Mouse (Mus musculus): ENCODE data around the gene Pappa2. TPM values are rescaled to one million over a fixed set of nuclear protein-coding genes. Genes with fewer than 3 reads are reported as not detected.

Gene Pappa2
- polyA plus RNA-seq, 1 experiment from 2014 or later = 2.2 TPM

GRCm38 (mm10) chr1:158770036-158770655 lies 210.1 kb downstream of the Pappa2 start:
- H3K9ac ChIP-seq (ENCODE audit: low read depth, low read length) = no peak overlapping the region
- no peak for DNase-seq (ENCODE audit: low spot score)
- 88% methylated on average over 7 of the region's 7 CpGs for WGBS
- H3K36me3 ChIP-seq (ENCODE audit: control insufficient read depth, insufficient read depth, low read length) = no peaks in the 10 kb centered on the region
- no peak overlapping the region for H3K4me3 ChIP-seq (ENCODE audit: low read depth, low read length)
- H3K27ac ChIP-seq (ENCODE audit: low read depth, low read length) = no peak overlapping the region
- H3K27me3 ChIP-seq (ENCODE audit: control insufficient read depth, insufficient read depth, low read length) = no peaks in the 10 kb centered on the region
- H3K4me1 ChIP-seq (replicated peaks; ENCODE audit: control insufficient read depth, insufficient read depth, low read length) = no peaks in the 10 kb centered on the region
- no peak overlapping the region for H3K4me2 ChIP-seq (replicated peaks; ENCODE audit: low read depth, low read length)
- ATAC-seq (ENCODE audit: low FRiP score) = no peak
- H3K9me3 ChIP-seq (ENCODE audit: control insufficient read depth, low read length) = no peaks in the 10 kb centered on the region

GRCm38 (mm10) chr1:158765842-158766241 lies 214.4 kb downstream of the Pappa2 start:
- Histone ChIP-seq H3K4me1 (replicated peaks; ENCODE audit: control insufficient read depth, insufficient read depth, low read length) (no peaks in the 10 kb centered on the region), H3K9ac (ENCODE audit: low read depth, low read length) (no peak overlapping the region), H3K36me3 (ENCODE audit: control insufficient read depth, insufficient read depth, low read length) (no peaks in the 10 kb centered on the region), H3K9me3 (ENCODE audit: control insufficient read depth, low read length) (no peaks in the 10 kb centered on the region), H3K4me3 (ENCODE audit: low read depth, low read length) (no peak overlapping the region), H3K27ac (ENCODE audit: low read depth, low read length) (no peak overlapping the region), H3K4me2 (replicated peaks; ENCODE audit: low read depth, low read length) (no peak overlapping the region), H3K27me3 (ENCODE audit: control insufficient read depth, insufficient read depth, low read length) (no peaks in the 10 kb centered on the region)
- no peak for DNase-seq (ENCODE audit: low spot score)
- no peak for ATAC-seq (ENCODE audit: low FRiP score)
- 65% methylated on average over 2 of the region's 2 CpGs for WGBS

- no peaks in the 10 kb centered on the region for H3K36me3 ChIP-seq (ENCODE audit: control insufficient read depth, insufficient read depth, low read length)
- no peaks in the 10 kb centered on the region for H3K4me1 ChIP-seq (replicated peaks; ENCODE audit: control insufficient read depth, insufficient read depth, low read length)
- no peak overlapping the region for H3K4me3 ChIP-seq (ENCODE audit: low read depth, low read length)
- ATAC-seq (ENCODE audit: low FRiP score) = no peak
- H3K27me3 ChIP-seq (ENCODE audit: control insufficient read depth, insufficient read depth, low read length) = no peaks in the 10 kb centered on the region
- no peak overlapping the region for H3K9ac ChIP-seq (ENCODE audit: low read depth, low read length)
- H3K4me2 ChIP-seq (replicated peaks; ENCODE audit: low read depth, low read length) = no peak overlapping the region
- WGBS = 80% methylated on average over 6 of the region's 6 CpGs
- H3K27ac ChIP-seq (ENCODE audit: low read depth, low read length) = no peak overlapping the region
- DNase-seq (ENCODE audit: low spot score) = no peak
- H3K9me3 ChIP-seq (ENCODE audit: control insufficient read depth, low read length) = no peaks in the 10 kb centered on the region
These were observed 215.6 kb downstream of the Pappa2 start for GRCm38 (mm10) chr1:158764727-158765126.

GRCm38 (mm10) chr1:158764211-158764610 lies 216.1 kb downstream of the Pappa2 start:
- Histone ChIP-seq H3K9me3 (ENCODE audit: control insufficient read depth, low read length) (no peaks in the 10 kb centered on the region), H3K4me1 (replicated peaks; ENCODE audit: control insufficient read depth, insufficient read depth, low read length) (no peaks in the 10 kb centered on the region), H3K27me3 (ENCODE audit: control insufficient read depth, insufficient read depth, low read length) (no peaks in the 10 kb centered on the region), H3K27ac (ENCODE audit: low read depth, low read length) (no peak overlapping the region), H3K4me3 (ENCODE audit: low read depth, low read length) (no peak overlapping the region), H3K9ac (ENCODE audit: low read depth, low read length) (no peak overlapping the region), H3K4me2 (replicated peaks; ENCODE audit: low read depth, low read length) (no peak overlapping the region), H3K36me3 (ENCODE audit: control insufficient read depth, insufficient read depth, low read length) (no peaks in the 10 kb centered on the region)
- ATAC-seq (ENCODE audit: low FRiP score) (no peak), DNase-seq (ENCODE audit: low spot score) (no peak)

- no peaks in the 10 kb centered on the region for H3K4me1 ChIP-seq (replicated peaks; ENCODE audit: control insufficient read depth, insufficient read depth, low read length)
- no peaks in the 10 kb centered on the region for H3K9me3 ChIP-seq (ENCODE audit: control insufficient read depth, low read length)
- WGBS = 77% methylated on average over 10 of the region's 10 CpGs
- no peaks in the 10 kb centered on the region for H3K27me3 ChIP-seq (ENCODE audit: control insufficient read depth, insufficient read depth, low read length)
- H3K27ac ChIP-seq (ENCODE audit: low read depth, low read length) = no peak overlapping the region
- H3K4me3 ChIP-seq (ENCODE audit: low read depth, low read length) = no peak overlapping the region
- no peak overlapping the region for H3K9ac ChIP-seq (ENCODE audit: low read depth, low read length)
- ATAC-seq (ENCODE audit: low FRiP score) (no peak), DNase-seq (ENCODE audit: low spot score) (no peak)
- H3K4me2 ChIP-seq (replicated peaks; ENCODE audit: low read depth, low read length) = no peak overlapping the region
- H3K36me3 ChIP-seq (ENCODE audit: control insufficient read depth, insufficient read depth, low read length) = no peaks in the 10 kb centered on the region
These were observed 231.8 kb downstream of the Pappa2 start for GRCm38 (mm10) chr1:158748356-158749096.

GRCm38 (mm10) chr1:158741449-158741848 lies 238.8 kb downstream of the Pappa2 start:
- no peaks in the 10 kb centered on the region for H3K4me1 ChIP-seq (replicated peaks; ENCODE audit: control insufficient read depth, insufficient read depth, low read length)
- H3K9ac ChIP-seq (ENCODE audit: low read depth, low read length) = no peak overlapping the region
- H3K27me3 ChIP-seq (ENCODE audit: control insufficient read depth, insufficient read depth, low read length) = no peaks in the 10 kb centered on the region
- WGBS = 67% methylated on average over 5 of the region's 5 CpGs
- no peaks in the 10 kb centered on the region for H3K9me3 ChIP-seq (ENCODE audit: control insufficient read depth, low read length)
- no peaks in the 10 kb centered on the region for H3K36me3 ChIP-seq (ENCODE audit: control insufficient read depth, insufficient read depth, low read length)
- DNase-seq (ENCODE audit: low spot score) = no peak
- no peak overlapping the region for H3K4me2 ChIP-seq (replicated peaks; ENCODE audit: low read depth, low read length)
- no peak overlapping the region for H3K4me3 ChIP-seq (ENCODE audit: low read depth, low read length)
- no peak overlapping the region for H3K27ac ChIP-seq (ENCODE audit: low read depth, low read length)
- ATAC-seq (ENCODE audit: low FRiP score) = no peak

GRCm38 (mm10) chr1:158740949-158741348 lies 239.3 kb downstream of the Pappa2 start:
- H3K4me3 ChIP-seq (ENCODE audit: low read depth, low read length) = no peak overlapping the region
- WGBS = 83% methylated on average over 5 of the region's 5 CpGs

GRCm38 (mm10) chr1:158740161-158740766 lies 240.0 kb downstream of the Pappa2 start:
- ATAC-seq (ENCODE audit: low FRiP score) (no peak), DNase-seq (ENCODE audit: low spot score) (no peak)
- no peaks in the 10 kb centered on the region for H3K36me3 ChIP-seq (ENCODE audit: control insufficient read depth, insufficient read depth, low read length)
- H3K4me3 ChIP-seq (ENCODE audit: low read depth, low read length) = no peak overlapping the region
- WGBS = 84% methylated on average over 6 of the region's 6 CpGs
- H3K27ac ChIP-seq (ENCODE audit: low read depth, low read length) = no peak overlapping the region
- H3K9ac ChIP-seq (ENCODE audit: low read depth, low read length) = no peak overlapping the region
- H3K9me3 ChIP-seq (ENCODE audit: control insufficient read depth, low read length) = no peaks in the 10 kb centered on the region
- H3K27me3 ChIP-seq (ENCODE audit: control insufficient read depth, insufficient read depth, low read length) = no peaks in the 10 kb centered on the region
- H3K4me1 ChIP-seq (replicated peaks; ENCODE audit: control insufficient read depth, insufficient read depth, low read length) = no peaks in the 10 kb centered on the region
- H3K4me2 ChIP-seq (replicated peaks; ENCODE audit: low read depth, low read length) = no peak overlapping the region

More at GRCm38 (mm10) chr1:158740949-158741348, 239.3 kb downstream of the Pappa2 start:
- H3K9me3 ChIP-seq (ENCODE audit: control insufficient read depth, low read length) = no peaks in the 10 kb centered on the region
- no peak overlapping the region for H3K27ac ChIP-seq (ENCODE audit: low read depth, low read length)
- DNase-seq (ENCODE audit: low spot score) (no peak), ATAC-seq (ENCODE audit: low FRiP score) (no peak)
- H3K36me3 ChIP-seq (ENCODE audit: control insufficient read depth, insufficient read depth, low read length) = no peaks in the 10 kb centered on the region
- no peak overlapping the region for H3K4me2 ChIP-seq (replicated peaks; ENCODE audit: low read depth, low read length)
- H3K4me1 ChIP-seq (replicated peaks; ENCODE audit: control insufficient read depth, insufficient read depth, low read length) = no peaks in the 10 kb centered on the region
- no peak overlapping the region for H3K9ac ChIP-seq (ENCODE audit: low read depth, low read length)
- H3K27me3 ChIP-seq (ENCODE audit: control insufficient read depth, insufficient read depth, low read length) = no peaks in the 10 kb centered on the region

All from hindbrain, embryonic 11.5 days (tissue).